Mouse (Mus musculus): ENCODE measurements around the gene Mdm2. TPM values are rescaled to one million over a fixed set of nuclear protein-coding genes. Genes with fewer than 3 reads are reported as not detected.

Gene Mdm2
- polyA plus RNA-seq, 2 experiments: 32.9 to 59.9 TPM

DNA sequence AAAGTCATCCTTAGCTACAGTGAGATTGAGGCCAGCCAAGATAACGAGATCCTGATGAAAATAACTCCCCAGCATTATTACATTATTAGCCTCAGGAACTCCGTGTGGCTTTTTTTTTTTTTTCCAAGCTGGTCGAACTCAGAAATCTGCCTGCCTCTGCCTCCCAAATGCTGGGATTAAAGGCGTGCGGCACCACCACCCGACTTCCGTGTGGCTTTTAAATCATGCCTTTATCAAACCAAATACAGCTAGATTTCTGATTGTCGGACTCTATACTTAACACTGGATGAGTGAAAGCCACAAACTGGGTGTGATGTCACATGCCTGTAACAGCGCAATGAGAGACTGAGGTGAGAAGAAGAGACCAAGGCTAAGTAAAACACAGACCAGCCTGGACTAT lies 2.3 kb upstream of the Mdm2 start:
- 85% methylated on average over 9 of the region's 9 CpGs for WGBS
- Histone ChIP-seq H3K27me3 (ENCODE audit: control insufficient read depth, insufficient read depth, low read length) (no peaks in the 10 kb centered on the region), H3K9ac (ENCODE audit: low read depth, low read length, severe bottlenecking) (no peak overlapping the region), H3K9me3 (ENCODE audit: control insufficient read depth, low read length) (no peaks in the 10 kb centered on the region), H3K27ac (replicated peaks; ENCODE audit: low read depth, low read length) (no peak overlapping the region), H3K4me1 (ENCODE audit: control insufficient read depth, insufficient read depth, low read length) (peaks cover 12% of the 10 kb centered on the region), H3K36me3 (ENCODE audit: control insufficient read depth, insufficient read depth, low read length) (0 out of 2 replicates have a peak, but pooled peaks cover 5% of the 10 kb centered on the region), H3K4me3 (replicated peaks; ENCODE audit: low read length) (no peak overlapping the region), H3K4me2 (replicated peaks; ENCODE audit: low read depth, low read length, severe bottlenecking) (no peak overlapping the region)
- TF ChIP-seq POLR2A (IDR thresholded peaks at IDR 0.05; ENCODE audit: borderline replicate concordance, extremely low read depth, insufficient read depth, insufficient read length): no peak
- ATAC-seq (ENCODE audit: low FRiP score, low read depth) (no peak), DNase-seq (ENCODE audit: low spot score) (no peak)

DNA sequence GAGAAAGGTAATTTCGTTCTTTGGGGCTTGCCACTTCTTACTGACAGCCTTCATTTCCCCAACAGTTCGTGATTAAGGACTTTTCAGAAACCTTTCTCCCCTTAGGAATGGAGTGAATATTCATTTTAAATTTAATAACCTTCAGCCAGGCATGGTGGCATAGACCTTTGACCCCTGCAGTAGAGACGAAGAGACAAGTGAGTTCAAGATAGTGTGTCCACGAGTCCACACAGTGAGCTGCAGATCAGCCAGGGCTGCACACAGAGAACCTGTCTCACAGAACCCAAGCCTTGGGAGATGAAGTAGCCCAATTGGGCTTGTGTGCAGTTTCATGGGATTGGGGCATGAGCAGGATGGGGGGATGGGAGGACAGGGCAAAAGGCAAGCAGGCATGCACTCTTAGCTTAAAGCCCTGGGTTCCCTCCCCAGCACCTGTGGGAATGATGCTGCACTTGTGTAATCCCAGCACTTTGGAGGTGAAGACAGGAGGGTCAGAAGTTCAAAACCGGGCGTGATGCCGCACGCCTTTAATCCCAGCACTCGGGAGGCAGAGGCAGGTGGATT lies 1.7 kb upstream of the Mdm2 start:
- Histone ChIP-seq H3K27ac (replicated peaks; ENCODE audit: low read depth, low read length) (no peak overlapping the region), H3K9ac (ENCODE audit: low read depth, low read length, severe bottlenecking) (no peak overlapping the region), H3K4me2 (replicated peaks; ENCODE audit: low read depth, low read length, severe bottlenecking) (no peak overlapping the region), H3K9me3 (ENCODE audit: control insufficient read depth, low read length) (no peaks in the 10 kb centered on the region), H3K4me3 (replicated peaks; ENCODE audit: low read length) (no peak overlapping the region), H3K36me3 (ENCODE audit: control insufficient read depth, insufficient read depth, low read length) (peaks cover 8% of the 10 kb centered on the region; the same call in 1 of the 2 replicates), H3K27me3 (ENCODE audit: control insufficient read depth, insufficient read depth, low read length) (no peaks in the 10 kb centered on the region), H3K4me1 (ENCODE audit: control insufficient read depth, insufficient read depth, low read length) (peaks cover 8% of the 10 kb centered on the region)
- 88% methylated on average over 9 of the region's 9 CpGs for WGBS
- TF ChIP-seq POLR2A (IDR thresholded peaks at IDR 0.05; ENCODE audit: borderline replicate concordance, extremely low read depth, insufficient read depth, insufficient read length): no peak
- no peak for ATAC-seq (ENCODE audit: low FRiP score, low read depth)
- DNase-seq (ENCODE audit: low spot score): no peak

DNA sequence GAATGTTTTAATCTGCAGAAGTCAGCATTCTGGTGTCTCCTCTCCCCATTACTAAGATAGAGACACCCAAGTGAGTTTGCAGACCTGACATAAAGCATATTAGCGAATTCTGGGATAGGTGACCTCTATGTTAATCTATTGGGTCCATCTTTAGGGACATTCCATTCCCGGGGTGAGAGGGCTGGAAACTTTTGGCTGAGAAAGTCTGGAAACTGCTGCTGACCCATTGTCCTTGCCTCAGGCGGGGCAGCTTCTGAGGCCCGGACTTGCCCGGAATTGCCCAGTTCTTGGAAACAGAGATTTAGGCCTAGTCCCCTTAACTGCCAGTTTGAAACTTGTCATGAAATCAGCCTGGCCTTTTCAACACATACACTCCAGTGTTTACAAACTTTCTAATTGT lies 850 bp upstream of the Mdm2 start:
- Histone ChIP-seq H3K9ac (ENCODE audit: low read depth, low read length, severe bottlenecking) (peak overlapping the region; percentile 100; the same call in 1 of the 2 replicates), H3K36me3 (ENCODE audit: control insufficient read depth, insufficient read depth, low read length) (peaks cover 17% of the 10 kb centered on the region; the same call in 1 of the 2 replicates), H3K4me2 (replicated peaks; ENCODE audit: low read depth, low read length, severe bottlenecking) (peak overlapping the region; percentile 54), H3K27me3 (ENCODE audit: control insufficient read depth, insufficient read depth, low read length) (no peaks in the 10 kb centered on the region), H3K9me3 (ENCODE audit: control insufficient read depth, low read length) (no peaks in the 10 kb centered on the region), H3K27ac (replicated peaks; ENCODE audit: low read depth, low read length) (no peak overlapping the region), H3K4me1 (ENCODE audit: control insufficient read depth, insufficient read depth, low read length) (peaks cover 8% of the 10 kb centered on the region), H3K4me3 (replicated peaks; ENCODE audit: low read length) (peak overlapping the region; percentile 98)
- no peak for TF ChIP-seq POLR2A (IDR thresholded peaks at IDR 0.05; ENCODE audit: borderline replicate concordance, extremely low read depth, insufficient read depth, insufficient read length)
- DNase-seq (ENCODE audit: low spot score) (no peak), ATAC-seq (ENCODE audit: low FRiP score, low read depth) (no peak)
- WGBS: 64% methylated on average over 5 of the region's 5 CpGs

DNA sequence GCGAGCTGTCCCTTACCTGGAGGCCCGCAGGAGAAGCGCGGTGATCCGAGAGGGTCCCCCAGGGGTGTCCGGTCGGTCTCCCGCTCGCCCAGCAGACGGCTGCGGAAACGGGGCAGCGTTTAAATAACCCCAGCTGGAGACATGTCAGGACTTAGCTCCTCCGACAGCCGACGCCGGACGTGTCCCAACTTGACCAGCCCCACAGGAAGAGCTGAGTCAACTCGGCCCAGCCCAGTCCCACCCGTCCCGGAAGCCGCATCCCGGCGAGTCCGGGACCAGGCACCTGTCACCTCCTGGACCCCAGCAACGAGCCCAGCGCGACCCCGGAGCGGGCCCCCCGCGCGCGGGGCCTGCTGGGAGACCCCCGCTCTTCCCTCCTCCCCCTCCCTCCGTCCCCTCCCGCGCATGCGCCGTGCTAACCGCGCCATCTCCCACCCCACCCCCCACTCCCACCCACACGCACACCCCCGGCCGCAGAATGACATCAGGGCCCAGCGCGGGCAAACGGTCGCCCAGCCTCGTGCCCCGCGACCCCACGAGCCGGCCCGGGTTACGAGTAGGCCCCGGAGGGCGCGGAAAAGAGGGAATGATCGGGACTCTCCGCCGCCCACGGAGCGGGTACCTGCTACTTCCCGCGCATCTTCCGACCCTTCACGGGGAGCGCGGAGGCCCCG lies 491 bp downstream of the Mdm2 start:
- under 1% methylated on average over 40 of the region's 71 CpGs for WGBS
- H3K4me1 ChIP-seq (ENCODE audit: control insufficient read depth, insufficient read depth, low read length): peaks cover 8% of the 10 kb centered on the region

DNA sequence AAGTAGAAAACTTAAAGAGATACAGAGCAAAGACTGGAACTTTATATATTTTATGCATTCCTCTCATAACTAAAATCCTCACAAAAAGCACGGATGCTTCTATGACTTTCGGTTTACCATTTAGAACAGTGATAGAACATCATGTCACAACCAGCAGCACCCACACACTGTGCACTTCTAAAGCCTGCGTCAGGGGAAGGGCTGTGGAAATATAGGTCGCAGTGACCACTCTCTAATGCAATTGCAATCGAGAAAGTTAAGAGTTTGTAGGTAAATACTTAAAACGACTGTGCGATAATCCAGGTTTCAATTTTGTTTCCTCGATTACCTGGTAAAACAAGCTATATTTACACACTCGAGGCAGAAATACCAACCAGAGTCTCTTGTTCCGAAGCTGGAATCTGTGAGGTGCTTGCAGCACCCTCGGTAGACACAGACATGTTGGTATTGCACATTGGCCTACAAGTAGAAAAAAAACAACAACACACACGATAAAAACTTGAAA lies 1.2 kb downstream of the Mdm2 start:
- Histone ChIP-seq H3K36me3 (ENCODE audit: control insufficient read depth, insufficient read depth, low read length) (peaks cover 29% of the 10 kb centered on the region), H3K27ac (replicated peaks; ENCODE audit: low read depth, low read length) (peak overlapping the region; percentile 98; the same call in 1 of the 2 replicates), H3K4me3 (replicated peaks; ENCODE audit: low read length) (peak overlapping the region; percentile 98), H3K4me1 (ENCODE audit: control insufficient read depth, insufficient read depth, low read length) (peaks cover 8% of the 10 kb centered on the region), H3K9ac (ENCODE audit: low read depth, low read length, severe bottlenecking) (peak overlapping the region; percentile 100), H3K9me3 (ENCODE audit: control insufficient read depth, low read length) (no peaks in the 10 kb centered on the region), H3K27me3 (ENCODE audit: control insufficient read depth, insufficient read depth, low read length) (no peaks in the 10 kb centered on the region), H3K4me2 (replicated peaks; ENCODE audit: low read depth, low read length, severe bottlenecking) (peak overlapping the region; percentile 54)
- TF ChIP-seq POLR2A (IDR thresholded peaks at IDR 0.05; ENCODE audit: borderline replicate concordance, extremely low read depth, insufficient read depth, insufficient read length): no peak
- DNase-seq (ENCODE audit: low spot score): no peak
- no peak for ATAC-seq (ENCODE audit: low FRiP score, low read depth)
- 46% methylated on average over 12 of the region's 12 CpGs for WGBS

More for the DNA sequence above, 491 bp downstream of the Mdm2 start:
- peak overlapping the region; percentile 54 for H3K4me2 ChIP-seq (replicated peaks; ENCODE audit: low read depth, low read length, severe bottlenecking)
- no peaks in the 10 kb centered on the region for H3K27me3 ChIP-seq (ENCODE audit: control insufficient read depth, insufficient read depth, low read length)
- TF ChIP-seq POLR2A (IDR thresholded peaks at IDR 0.05; ENCODE audit: borderline replicate concordance, extremely low read depth, insufficient read depth, insufficient read length): no peak
- H3K9ac ChIP-seq (ENCODE audit: low read depth, low read length, severe bottlenecking): peak overlapping the region; percentile 100
- H3K4me3 ChIP-seq (replicated peaks; ENCODE audit: low read length): peak overlapping the region; percentile 98
- peak overlapping the region; percentile 98 for H3K27ac ChIP-seq (replicated peaks; ENCODE audit: low read depth, low read length)
- H3K36me3 ChIP-seq (ENCODE audit: control insufficient read depth, insufficient read depth, low read length): peaks cover 22% of the 10 kb centered on the region; the same call in 1 of the 2 replicates
- no peaks in the 10 kb centered on the region for H3K9me3 ChIP-seq (ENCODE audit: control insufficient read depth, low read length)
- peak; percentile 69 for ATAC-seq (ENCODE audit: low FRiP score, low read depth)
- peak; percentile 73 for DNase-seq (ENCODE audit: low spot score)

Measured in limb, embryonic 14.5 days (tissue).